Mouse (Mus musculus) kidney, postnatal 0 days (tissue): ENCODE results near the gene Cog3. TPM values are rescaled to one million over a fixed set of nuclear protein-coding genes. Genes with fewer than 3 reads are reported as not detected.

Source experiments
- ATAC-seq: fragments of 200-750 bp; cut with Nextera tagmentation; replicated peaks from 2 replicates; pipeline ENCODE4 v1.8.0; 2017; ENCODE audit warnings: low read depth, moderate number of reproducible peaks, moderate TSS enrichment, moderate library complexity; ENCODE audit not compliant: low FRiP score
- DNase-seq: peaks from one replicate; pipeline ENCODE4 v3.0.0-alpha.2; 2016; ENCODE audit warnings: low spot score
- H3K27ac ChIP-seq: fragments of 300-500 bp; sonication (generic); 2 replicates; pipeline ENCODE4 v1.5.1; 2014; ENCODE audit warnings: mild to moderate bottlenecking
- H3K27me3 ChIP-seq: fragments of 300-500 bp; sonication (generic); 2 replicates; pipeline ENCODE4 v1.6.1; 2014; ENCODE audit warnings: low read length, mixed read lengths; ENCODE audit not compliant: insufficient read depth
- H3K36me3 ChIP-seq: fragments of 300-500 bp; sonication (generic); 2 replicates; pipeline ENCODE4 v1.6.1; 2014; ENCODE audit warnings: low read length, mixed read lengths; ENCODE audit not compliant: insufficient read depth
- H3K4me1 ChIP-seq: fragments of 300-500 bp; sonication (generic); replicated peaks from 2 replicates; pipeline ENCODE4 v1.6.1; 2014; ENCODE audit warnings: antibody characterized with exemption, low read length, mixed read lengths; ENCODE audit not compliant: insufficient read depth
- H3K4me2 ChIP-seq: fragments of 300-500 bp; sonication (generic); 2 replicates; pipeline ENCODE4 v1.6.1; 2014; ENCODE audit warnings: mild to moderate bottlenecking, low read length, moderate library complexity, mixed read lengths
- H3K4me3 ChIP-seq: fragments of 300-500 bp; sonication (generic); replicated peaks from 2 replicates; pipeline ENCODE4 v1.5.1; 2014; ENCODE audit warnings: low read depth, low read length
- H3K9ac ChIP-seq: fragments of 300-500 bp; sonication (generic); 2 replicates; pipeline ENCODE4 v1.6.1; 2014; ENCODE audit warnings: low read depth, low read length
- H3K9me3 ChIP-seq: fragments of 300-500 bp; sonication (generic); replicated peaks from 2 replicates; pipeline ENCODE4 v1.6.1; 2016; ENCODE audit warnings: low read length, inconsistent platforms, mixed read lengths
- CTCF ChIP-seq: IDR thresholded peaks from 2 replicates; pipeline ENCODE4 v1.5.1; 2016; ENCODE audit warnings: antibody characterized with exemption, low read depth, mild to moderate bottlenecking, moderate library complexity
- WGBS: fragments of 180-500 bp; shearing (Covaris S2); extraction: QIAGEN DNeasy Blood & Tissue Kit; methylation state at CpG from one replicate; pipeline ENCODE4 v1.1.7; 2014; 5-methylcytosine and 5-hydroxymethylcytosine counted together
- polyA plus RNA-seq: library from polyadenylated mRNA; unstranded; fragments of >200 nt; fragmentation: Nextera tagmentation; extraction: Ambion mirVana; gene quantifications from 2 replicates; pipeline ENCODE4 v1.2.1, GENCODE M21; 2015

The Cog3 gene
- polyA plus RNA-seq, 1 experiment from 2014 or later = 16.3 TPM

- H3K4me3 ChIP-seq = no peak overlapping the region
- ATAC-seq = no peak
- WGBS = 96% methylated on average over 5 of the region's 5 CpGs
- no peak overlapping the region for H3K4me2 ChIP-seq
- no peak for DNase-seq
- H3K9ac ChIP-seq = no peak overlapping the region
- no peaks in the 10 kb centered on the region for H3K27me3 ChIP-seq
- TF ChIP-seq CTCF = no peak
- no peaks in the 10 kb centered on the region for H3K4me1 ChIP-seq
- peaks cover 42% of the 10 kb centered on the region for H3K36me3 ChIP-seq
- no peaks in the 10 kb centered on the region for H3K9me3 ChIP-seq
- no peak overlapping the region for H3K27ac ChIP-seq
Measured at GRCm38 (mm10) chr14:75728111-75728510, 26.2 kb downstream of the Cog3 start.

GRCm38 (mm10) chr14:75727046-75727445, 27.3 kb downstream of the Cog3 start:
- no peaks in the 10 kb centered on the region for H3K27me3 ChIP-seq
- H3K9me3 ChIP-seq = no peaks in the 10 kb centered on the region
- no peak overlapping the region for H3K9ac ChIP-seq
- H3K27ac ChIP-seq = no peak overlapping the region
- ATAC-seq (peak; percentile 94), DNase-seq (peak; percentile 81)
- TF ChIP-seq CTCF = peak; percentile 72
- H3K4me2 ChIP-seq = no peak overlapping the region
- no peak overlapping the region for H3K4me3 ChIP-seq
- WGBS = 45% methylated on average over 4 of the region's 4 CpGs
- peaks cover 37% of the 10 kb centered on the region for H3K36me3 ChIP-seq
- no peaks in the 10 kb centered on the region for H3K4me1 ChIP-seq

- TF ChIP-seq CTCF = no peak
Measured at GRCm38 (mm10) chr14:75722816-75723215, 31.5 kb downstream of the Cog3 start.

GRCm38 (mm10) chr14:75721977-75722563, 32.2 kb downstream of the Cog3 start:
- no peaks in the 10 kb centered on the region for H3K9me3 ChIP-seq
- no peak for ATAC-seq
- no peak overlapping the region for H3K4me3 ChIP-seq
- 60% methylated on average over 12 of the region's 12 CpGs for WGBS
- H3K9ac ChIP-seq = no peak overlapping the region
- no peak overlapping the region for H3K27ac ChIP-seq
- peak; percentile 85 for DNase-seq
- TF ChIP-seq CTCF = peak; percentile 92
- peaks cover 51% of the 10 kb centered on the region for H3K36me3 ChIP-seq
- no peaks in the 10 kb centered on the region for H3K4me1 ChIP-seq
- no peaks in the 10 kb centered on the region for H3K27me3 ChIP-seq
- H3K4me2 ChIP-seq = no peak overlapping the region

More at GRCm38 (mm10) chr14:75722816-75723215, 31.5 kb downstream of the Cog3 start:
- H3K4me1 ChIP-seq = no peaks in the 10 kb centered on the region
- H3K9me3 ChIP-seq = no peaks in the 10 kb centered on the region
- 100% methylated on average over 2 of the region's 2 CpGs for WGBS
- no peak overlapping the region for H3K9ac ChIP-seq
- H3K4me2 ChIP-seq = no peak overlapping the region
- H3K27ac ChIP-seq = no peak overlapping the region
- no peak for DNase-seq
- peaks cover 49% of the 10 kb centered on the region for H3K36me3 ChIP-seq
- no peak overlapping the region for H3K4me3 ChIP-seq
- no peak for ATAC-seq
- H3K27me3 ChIP-seq = no peaks in the 10 kb centered on the region

GRCm38 (mm10) chr14:75720121-75720520, 34.2 kb downstream of the Cog3 start:
- H3K4me3 ChIP-seq = no peak overlapping the region
- no peak overlapping the region for H3K9ac ChIP-seq
- WGBS = 94% methylated on average over 5 of the region's 5 CpGs
- no peak for TF ChIP-seq CTCF
- ATAC-seq (no peak), DNase-seq (no peak)
- H3K4me1 ChIP-seq = no peaks in the 10 kb centered on the region
- H3K27ac ChIP-seq = no peak overlapping the region
- H3K9me3 ChIP-seq = no peaks in the 10 kb centered on the region
- no peak overlapping the region for H3K4me2 ChIP-seq
- peaks cover 57% of the 10 kb centered on the region for H3K36me3 ChIP-seq
- H3K27me3 ChIP-seq = no peaks in the 10 kb centered on the region

GRCm38 (mm10) chr14:75716410-75716809, 37.9 kb downstream of the Cog3 start:
- Histone ChIP-seq H3K36me3 (peaks cover 59% of the 10 kb centered on the region), H3K9ac (no peak overlapping the region), H3K9me3 (no peaks in the 10 kb centered on the region), H3K4me3 (no peak overlapping the region), H3K4me1 (no peaks in the 10 kb centered on the region), H3K4me2 (no peak overlapping the region), H3K27me3 (no peaks in the 10 kb centered on the region), H3K27ac (no peak overlapping the region)
- 57% methylated on average over 4 of the region's 4 CpGs for WGBS
- no peak for DNase-seq
- no peak for ATAC-seq
- TF ChIP-seq CTCF = no peak

- ATAC-seq = no peak
Measured at GRCm38 (mm10) chr14:75713661-75714060, 40.7 kb downstream of the Cog3 start.

More at GRCm38 (mm10) chr14:75713661-75714060, 40.7 kb downstream of the Cog3 start:
- no peak overlapping the region for H3K27ac ChIP-seq
- H3K9ac ChIP-seq = no peak overlapping the region
- peak; percentile 47 for DNase-seq
- TF ChIP-seq CTCF = peak; percentile 64
- H3K36me3 ChIP-seq = peaks cover 51% of the 10 kb centered on the region
- H3K4me2 ChIP-seq = no peak overlapping the region
- H3K9me3 ChIP-seq = no peaks in the 10 kb centered on the region
- H3K27me3 ChIP-seq = no peaks in the 10 kb centered on the region
- H3K4me1 ChIP-seq = no peaks in the 10 kb centered on the region
- 68% methylated on average over 4 of the region's 4 CpGs for WGBS
- no peak overlapping the region for H3K4me3 ChIP-seq
